Mouse (Mus musculus): ENCODE measurements around the gene Ptpa.

DNA sequence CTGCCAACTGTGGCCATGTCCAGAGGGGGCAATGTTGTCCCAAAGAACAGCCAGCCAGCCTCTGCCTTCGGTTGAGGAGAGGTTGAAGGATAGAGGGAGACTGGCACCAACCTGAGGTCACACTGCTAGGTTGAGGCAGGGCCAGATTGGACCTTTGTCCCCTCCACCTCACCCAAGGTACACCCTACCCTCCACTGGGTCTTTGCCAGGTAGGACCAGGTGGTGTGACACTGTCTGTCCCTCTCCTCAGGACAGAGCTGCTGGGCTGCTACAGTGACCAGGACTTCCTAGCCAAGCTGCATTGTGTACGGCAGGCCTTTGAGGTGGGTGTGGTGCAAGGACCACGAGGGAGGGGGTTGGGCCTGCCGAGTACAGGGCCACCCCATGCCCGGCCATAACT lies 38.1 kb upstream of the Ptpa start:
- TF ChIP-seq POLR2A (IDR thresholded peaks at IDR 0.05; ENCODE audit: extremely low read depth, insufficient read depth, low read length) (no peak), CTCF (IDR thresholded peaks at IDR 0.05; ENCODE audit: low read depth, low read length) (peak; percentile 47)

All from liver, adult 2 months (tissue).